Mouse (Mus musculus) intestine, postnatal 0 days (tissue): ENCODE measurements at regions not wholly inside any gene's neighbourhood (a gene's known extent, or its start where the extent isn't known, plus 50 kb on each side); places are given as distances from the start of the nearest gene placed in this dataset.

Experiments used
- ATAC-seq: fragments of 200-750 bp; cut with Nextera tagmentation; 2 replicates; pipeline ENCODE4 v1.8.0; 2017; ENCODE audit warnings: mild to moderate bottlenecking, moderate TSS enrichment, moderate library complexity
- H3K27ac ChIP-seq: fragments of 300-500 bp; sonication (generic); 2 replicates; pipeline ENCODE4 v1.5.1; 2014; ENCODE audit warnings: mild to moderate bottlenecking, low read depth, low read length, moderate library complexity
- H3K27me3 ChIP-seq: fragments of 300-500 bp; sonication (generic); replicated peaks from 2 replicates; pipeline ENCODE4 v1.6.1; 2014; ENCODE audit warnings: low read length, mixed read lengths; ENCODE audit not compliant: control insufficient read depth, insufficient read depth
- H3K36me3 ChIP-seq: fragments of 300-500 bp; sonication (generic); 2 replicates; pipeline ENCODE4 v1.6.1; 2014; ENCODE audit warnings: mild to moderate bottlenecking, moderate library complexity; ENCODE audit not compliant: control insufficient read depth, insufficient read depth
- H3K4me1 ChIP-seq: fragments of 300-500 bp; sonication (generic); replicated peaks from 2 replicates; pipeline ENCODE4 v1.6.1; 2014; ENCODE audit warnings: antibody characterized with exemption, low read length, mixed read lengths; ENCODE audit not compliant: control insufficient read depth, insufficient read depth
- H3K4me2 ChIP-seq: fragments of 300-500 bp; sonication (generic); replicated peaks from 2 replicates; pipeline ENCODE4 v1.6.1; 2014; ENCODE audit warnings: low read depth, mild to moderate bottlenecking, moderate library complexity
- H3K4me3 ChIP-seq: fragments of 300-500 bp; sonication (generic); 2 replicates; pipeline ENCODE4 v1.5.1; 2014; ENCODE audit warnings: low read depth, low read length
- H3K9ac ChIP-seq: fragments of 300-500 bp; sonication (generic); 2 replicates; pipeline ENCODE4 v1.6.1; 2014; ENCODE audit warnings: mild to moderate bottlenecking, low read depth, low read length
- H3K9me3 ChIP-seq: fragments of 300-500 bp; sonication (generic); 2 replicates; pipeline ENCODE4 v1.6.1; 2016; ENCODE audit warnings: mixed run types; ENCODE audit not compliant: control insufficient read depth
- CTCF ChIP-seq: sonication (generic); IDR thresholded peaks from 2 replicates; pipeline ENCODE4 v1.5.1; 2016; ENCODE audit warnings: low read depth, mild to moderate bottlenecking, control low read depth, antibody characterized with exemption, moderate library complexity
- WGBS: fragments of 180-500 bp; shearing (Covaris S2); extraction: QIAGEN DNeasy Blood & Tissue Kit; methylation state at CpG from one replicate; pipeline ENCODE4 v1.1.7; 2014; 5-methylcytosine and 5-hydroxymethylcytosine counted together

DNA sequence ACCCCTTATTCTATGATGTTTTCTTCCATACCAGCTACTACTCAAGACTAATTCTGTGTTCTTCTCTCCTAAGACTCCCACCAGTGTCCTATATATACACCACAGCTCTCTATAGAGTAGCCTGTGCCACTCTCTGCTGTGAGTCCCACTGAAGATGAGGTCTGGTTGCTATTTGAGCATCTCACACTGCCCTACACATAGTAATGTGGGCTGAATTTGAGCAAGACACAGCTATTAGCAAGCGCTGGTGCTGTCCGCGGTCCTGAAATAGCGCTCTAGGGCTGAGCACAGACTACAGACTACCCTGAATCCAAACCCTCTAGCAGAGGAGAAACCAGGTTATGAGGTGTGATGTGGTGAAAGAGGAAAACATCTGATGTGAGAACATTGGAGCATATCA lies 59.5 kb upstream of the Gpr12 start:
- Histone ChIP-seq H3K36me3 (no peaks in the 10 kb centered on the region), H3K4me1 (no peaks in the 10 kb centered on the region), H3K27ac (no peak overlapping the region), H3K27me3 (no peaks in the 10 kb centered on the region), H3K9ac (no peak overlapping the region), H3K4me2 (no peak overlapping the region), H3K4me3 (no peak overlapping the region), H3K9me3 (no peaks in the 10 kb centered on the region)
- no peak for ATAC-seq
- no peak for TF ChIP-seq CTCF
- WGBS, result 5% methylated on average over 4 of the region's 4 CpGs

- no peaks in the 10 kb centered on the region for H3K4me1 ChIP-seq
- H3K4me3 ChIP-seq, result no peak overlapping the region
- no peak overlapping the region for H3K9ac ChIP-seq
- H3K9me3 ChIP-seq, result no peaks in the 10 kb centered on the region
- 79% methylated on average over 6 of the region's 6 CpGs for WGBS
- H3K4me2 ChIP-seq, result no peak overlapping the region
- TF ChIP-seq CTCF, result no peak
- no peak for ATAC-seq
- H3K27ac ChIP-seq, result no peak overlapping the region
- H3K27me3 ChIP-seq, result no peaks in the 10 kb centered on the region
- no peaks in the 10 kb centered on the region for H3K36me3 ChIP-seq
Observed at GRCm38 (mm10) chr5:146641931-146642330, 56.9 kb upstream of the Gpr12 start.

DNA sequence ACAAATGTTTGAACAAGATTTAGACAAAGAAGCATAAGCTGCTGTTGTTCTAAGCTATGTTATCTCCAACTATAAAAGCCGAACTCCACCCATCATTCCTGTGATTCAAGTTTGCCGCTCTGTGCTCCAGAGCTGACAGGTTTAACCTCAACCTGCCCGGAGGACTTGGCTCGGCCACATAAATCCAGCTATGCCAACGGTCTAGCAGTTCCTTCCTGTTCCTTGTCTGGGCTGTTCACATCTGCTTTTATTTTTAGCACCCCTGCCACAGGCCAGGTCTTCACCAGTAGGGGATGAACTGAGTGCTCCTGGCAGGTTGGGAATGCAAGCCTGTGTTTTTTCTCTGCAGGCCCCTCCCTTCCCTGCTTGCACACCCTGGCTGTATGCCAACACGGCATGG lies 51.8 kb upstream of the Gpr12 start:
- no peaks in the 10 kb centered on the region for H3K36me3 ChIP-seq
- no peak for ATAC-seq
- no peak for TF ChIP-seq CTCF
- H3K4me2 ChIP-seq, result no peak overlapping the region
- no peak overlapping the region for H3K9ac ChIP-seq
- no peaks in the 10 kb centered on the region for H3K27me3 ChIP-seq
- no peak overlapping the region for H3K4me3 ChIP-seq
- 28% methylated on average over 6 of the region's 6 CpGs for WGBS
- H3K4me1 ChIP-seq, result no peaks in the 10 kb centered on the region
- no peak overlapping the region for H3K27ac ChIP-seq
- H3K9me3 ChIP-seq, result no peaks in the 10 kb centered on the region
